Mouse (Mus musculus): ENCODE measurements around the gene Nppc. TPM values are rescaled to one million over a fixed set of nuclear protein-coding genes. Genes with fewer than 3 reads are reported as not detected.

The Nppc gene
- not detected for total RNA-seq (2023)

DNA sequence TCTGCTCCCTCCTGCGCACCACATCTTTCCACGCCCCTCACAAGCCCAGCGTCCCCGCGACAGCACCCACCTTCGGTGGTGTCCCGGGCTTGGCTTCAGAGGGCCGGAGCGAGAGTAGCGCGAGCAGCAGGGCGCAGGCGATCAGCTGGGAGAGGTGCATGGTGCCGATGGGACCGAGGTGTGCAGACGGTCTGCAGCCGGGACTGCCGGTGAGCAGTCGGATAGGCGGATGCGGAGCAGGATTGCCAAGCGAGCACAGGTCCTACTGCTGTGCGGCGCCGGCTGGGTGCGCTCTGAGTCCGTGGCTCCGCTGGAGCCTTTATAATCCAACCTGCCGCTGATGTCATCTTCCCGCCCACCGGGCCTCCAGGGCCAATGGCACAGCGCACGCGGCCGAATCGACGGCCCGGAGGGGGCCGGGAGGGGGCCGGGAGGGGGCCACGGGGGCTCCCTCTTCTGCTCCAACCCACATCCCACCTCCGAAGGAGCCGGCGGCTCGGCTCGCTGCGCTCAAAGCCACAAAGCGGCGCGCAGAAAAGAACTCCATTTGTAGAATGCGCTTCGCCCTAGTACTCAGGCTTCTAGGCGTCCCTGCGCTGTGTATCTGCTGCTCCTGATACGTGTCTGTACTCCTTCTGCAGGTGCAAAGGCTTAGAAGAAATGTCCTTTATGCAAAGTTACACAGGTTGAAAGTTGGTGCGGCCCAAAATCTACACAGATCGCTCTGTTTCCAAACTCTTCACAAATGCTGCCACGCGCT, at the start of gene Nppc:
Nppc (minus strand) TSS at position 293 of the 760 bp plus-strand sequence.

DNA sequence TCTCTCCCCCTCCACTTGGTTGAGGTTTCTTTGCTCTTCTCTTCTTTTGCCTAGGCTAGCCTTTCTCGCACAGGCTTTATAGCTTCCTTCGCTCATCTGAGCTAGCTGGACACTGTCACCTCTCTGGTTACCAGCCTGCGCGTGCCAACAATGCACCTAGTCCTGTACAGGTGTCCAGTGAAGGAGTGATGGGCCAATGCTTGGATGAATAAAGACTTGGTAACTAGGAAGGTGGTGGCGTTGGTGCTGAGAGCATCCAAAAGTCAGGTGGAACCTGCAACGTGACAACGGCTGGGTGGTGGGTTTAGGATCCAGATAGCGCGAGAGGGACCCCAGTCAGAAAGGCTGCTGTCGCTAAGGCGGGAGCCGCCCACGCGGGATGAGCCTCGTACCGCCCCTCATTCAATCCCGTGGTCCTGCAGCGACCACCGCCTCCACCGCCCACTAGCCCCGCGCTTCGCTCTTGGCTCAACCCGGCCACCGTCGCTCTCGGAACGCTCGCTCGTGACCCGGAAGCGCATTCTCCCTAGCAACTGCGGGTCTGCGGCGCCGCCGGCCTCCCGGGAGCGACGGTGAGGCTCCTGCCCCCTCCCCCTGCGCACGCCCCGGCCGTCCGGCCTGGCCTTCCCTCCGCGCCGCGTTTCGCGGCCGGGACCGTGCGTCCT, 33.1 kb upstream of the Nppc start, which contains the start of gene Dis3l2:
Dis3l2 (plus strand) TSS at position 509 of the 665 bp plus-strand sequence.

Other genes starting within 250 kb of the Nppc start
- gene Nmur1, start 244.3 kb downstream of the Nppc start, total RNA-seq (2023): not detected
- gene Tex44, start 244.2 kb downstream of the Nppc start, total RNA-seq (2023): not detected
- gene Ptma, start 143.8 kb downstream of the Nppc start, total RNA-seq (2023): 1,000 to 10,000 TPM; 1,058 to 1,193 TPM
- 10 to 100 TPM; 22.1 to 25.7 TPM for gene Pde6d, start 87.9 kb downstream of the Nppc start, total RNA-seq (2023)
- 1 to 10 TPM; 7.4 to 9.2 TPM for gene Cops7b, start 87.7 kb downstream of the Nppc start, total RNA-seq (2023)
- 1 to 10 TPM; 6.6 to 6.9 TPM for gene Dis3l2, start 33.2 kb upstream of the Nppc start, total RNA-seq (2023)